Mouse (Mus musculus): ENCODE measurements at regions not wholly inside any gene's neighbourhood (a gene's known extent, or its start where the extent isn't known, plus 50 kb on each side); places are given as distances from the start of the nearest gene placed in this dataset.

DNA sequence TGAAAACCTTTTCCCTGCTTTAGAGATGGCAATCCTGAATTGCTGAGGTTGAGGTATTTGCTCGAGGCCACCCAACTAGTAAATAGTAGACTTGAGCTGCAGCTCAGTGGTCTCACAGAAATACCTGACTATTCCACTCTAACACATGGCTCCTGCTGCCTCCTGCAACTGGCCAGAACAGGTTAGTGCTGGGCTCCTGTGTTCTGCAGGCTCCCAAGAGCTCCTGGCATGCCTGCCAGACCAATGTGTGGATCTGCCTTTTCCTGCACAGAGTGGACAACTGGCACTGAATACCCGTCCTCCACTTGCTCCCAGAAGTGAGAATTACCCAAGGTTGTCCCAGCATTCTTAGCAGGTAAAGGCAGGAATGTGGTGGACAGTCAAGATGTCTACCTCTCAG is 191.2 kb downstream of the Bcl11a start:
- Histone ChIP-seq H3K4me2 (ENCODE audit: low read length) (no peak overlapping the region), H3K4me3 (ENCODE audit: control insufficient read depth in 1 of 2, insufficient read depth in 1 of 2, low read depth in 1 of 2, low read length in 2 of 2) (no peak overlapping the region), H3K4me1 (ENCODE audit: control insufficient read depth in 2 of 2, insufficient read depth in 2 of 2, low read length in 2 of 2) (no peaks in the 10 kb centered on the region), H3K9me3 (ENCODE audit: control insufficient read depth, low read length) (no peaks in the 10 kb centered on the region), H3K36me3 (ENCODE audit: control insufficient read depth, insufficient read depth, low read length) (no peaks in the 10 kb centered on the region), H3K27me3 (ENCODE audit: control insufficient read depth, insufficient read depth, low read length) (no peaks in the 10 kb centered on the region), H3K27ac (replicated peaks in 1 of 2; ENCODE audit: control insufficient read depth in 1 of 2, insufficient read depth in 1 of 2, low read depth in 2 of 2, low read length in 2 of 2) (no peak overlapping the region), H3K9ac (ENCODE audit: low read length) (no peak overlapping the region)
- ATAC-seq (ENCODE audit: insufficient number of reproducible peaks, insufficient read depth, low FRiP score, low read depth) = no peak
- whole genome bisulfite sequencing = 82% methylated on average over 2 of the region's 2 CpGs

DNA sequence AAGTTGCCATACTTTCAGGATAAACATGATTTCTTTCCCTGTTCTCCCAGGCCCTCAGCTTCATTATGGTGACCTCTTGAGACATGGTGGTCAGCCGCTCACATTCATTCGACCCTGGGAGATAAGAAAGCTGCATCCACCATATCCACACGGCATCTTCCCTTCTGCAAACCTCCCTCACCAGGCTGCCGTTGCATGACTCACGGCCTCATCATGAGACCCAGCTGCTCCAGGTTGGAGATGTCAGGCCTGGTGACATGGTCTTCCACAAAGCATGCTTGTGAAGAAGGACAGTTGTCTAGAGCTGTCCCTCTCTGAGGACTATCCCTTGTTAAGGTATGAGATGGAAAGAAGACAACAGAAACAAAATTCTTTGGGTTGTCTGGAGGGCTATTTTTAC is 203.8 kb downstream of the Bcl11a start:
- H3K9ac ChIP-seq (ENCODE audit: low read length) = no peak overlapping the region
- no peak overlapping the region for H3K4me3 ChIP-seq (ENCODE audit: control insufficient read depth in 1 of 2, insufficient read depth in 1 of 2, low read depth in 1 of 2, low read length in 2 of 2)
- H3K36me3 ChIP-seq (ENCODE audit: control insufficient read depth, insufficient read depth, low read length) = no peaks in the 10 kb centered on the region
- H3K4me1 ChIP-seq (ENCODE audit: control insufficient read depth in 2 of 2, insufficient read depth in 2 of 2, low read length in 2 of 2) = peaks cover 10 to 13% of the 10 kb centered on the region in 2 experiments; a peak in 3 of 4 replicates
- H3K27ac ChIP-seq (replicated peaks in 1 of 2; ENCODE audit: control insufficient read depth in 1 of 2, insufficient read depth in 1 of 2, low read depth in 2 of 2, low read length in 2 of 2) = no peak overlapping the region
- WGBS = 36% methylated on average over 5 of the region's 5 CpGs
- no peak for ATAC-seq (ENCODE audit: insufficient number of reproducible peaks, insufficient read depth, low FRiP score, low read depth)
- H3K9me3 ChIP-seq (ENCODE audit: control insufficient read depth, low read length) = no peaks in the 10 kb centered on the region
- H3K4me2 ChIP-seq (ENCODE audit: low read length) = no peak overlapping the region
- no peaks in the 10 kb centered on the region for H3K27me3 ChIP-seq (ENCODE audit: control insufficient read depth, insufficient read depth, low read length)

DNA sequence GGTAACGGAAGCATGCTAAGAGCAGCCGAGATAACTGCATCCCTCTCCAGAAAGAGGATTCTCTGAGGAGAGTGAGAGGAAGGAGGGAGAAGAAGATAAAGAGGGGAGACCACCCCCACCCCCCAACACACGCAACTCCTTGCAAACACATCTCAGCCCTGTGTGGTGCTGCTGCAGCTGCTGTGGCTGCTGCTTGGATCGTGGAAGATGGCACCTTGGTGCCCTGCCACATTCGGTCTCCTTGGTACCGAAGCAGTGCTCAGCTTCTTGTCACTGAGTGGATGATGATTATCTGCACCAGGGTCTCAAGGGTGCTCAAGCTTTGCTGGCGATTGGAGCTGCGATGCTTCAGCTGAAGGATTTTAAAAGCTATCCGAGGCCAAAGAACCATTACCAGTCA is 204.7 kb downstream of the Bcl11a start:
- no peak overlapping the region; the same call in 1 of the 2 replicates for H3K4me2 ChIP-seq (ENCODE audit: low read length)
- no peaks in the 10 kb centered on the region for H3K36me3 ChIP-seq (ENCODE audit: control insufficient read depth, insufficient read depth, low read length)
- 26% methylated on average over 9 of the region's 9 CpGs for WGBS
- no peak for ATAC-seq (ENCODE audit: insufficient number of reproducible peaks, insufficient read depth, low FRiP score, low read depth)
- no peaks in the 10 kb centered on the region for H3K9me3 ChIP-seq (ENCODE audit: control insufficient read depth, low read length)
- peaks cover 10 to 13% of the 10 kb centered on the region in 2 experiments; a peak in 3 of 4 replicates for H3K4me1 ChIP-seq (ENCODE audit: control insufficient read depth in 2 of 2, insufficient read depth in 2 of 2, low read length in 2 of 2)
- H3K27ac ChIP-seq (replicated peaks in 1 of 2; ENCODE audit: control insufficient read depth in 1 of 2, insufficient read depth in 1 of 2, low read depth in 2 of 2, low read length in 2 of 2) = no peak overlapping the region
- no peak overlapping the region for H3K4me3 ChIP-seq (ENCODE audit: control insufficient read depth in 1 of 2, insufficient read depth in 1 of 2, low read depth in 1 of 2, low read length in 2 of 2)
- H3K27me3 ChIP-seq (ENCODE audit: control insufficient read depth, insufficient read depth, low read length) = no peaks in the 10 kb centered on the region
- H3K9ac ChIP-seq (ENCODE audit: low read length) = no peak overlapping the region

DNA sequence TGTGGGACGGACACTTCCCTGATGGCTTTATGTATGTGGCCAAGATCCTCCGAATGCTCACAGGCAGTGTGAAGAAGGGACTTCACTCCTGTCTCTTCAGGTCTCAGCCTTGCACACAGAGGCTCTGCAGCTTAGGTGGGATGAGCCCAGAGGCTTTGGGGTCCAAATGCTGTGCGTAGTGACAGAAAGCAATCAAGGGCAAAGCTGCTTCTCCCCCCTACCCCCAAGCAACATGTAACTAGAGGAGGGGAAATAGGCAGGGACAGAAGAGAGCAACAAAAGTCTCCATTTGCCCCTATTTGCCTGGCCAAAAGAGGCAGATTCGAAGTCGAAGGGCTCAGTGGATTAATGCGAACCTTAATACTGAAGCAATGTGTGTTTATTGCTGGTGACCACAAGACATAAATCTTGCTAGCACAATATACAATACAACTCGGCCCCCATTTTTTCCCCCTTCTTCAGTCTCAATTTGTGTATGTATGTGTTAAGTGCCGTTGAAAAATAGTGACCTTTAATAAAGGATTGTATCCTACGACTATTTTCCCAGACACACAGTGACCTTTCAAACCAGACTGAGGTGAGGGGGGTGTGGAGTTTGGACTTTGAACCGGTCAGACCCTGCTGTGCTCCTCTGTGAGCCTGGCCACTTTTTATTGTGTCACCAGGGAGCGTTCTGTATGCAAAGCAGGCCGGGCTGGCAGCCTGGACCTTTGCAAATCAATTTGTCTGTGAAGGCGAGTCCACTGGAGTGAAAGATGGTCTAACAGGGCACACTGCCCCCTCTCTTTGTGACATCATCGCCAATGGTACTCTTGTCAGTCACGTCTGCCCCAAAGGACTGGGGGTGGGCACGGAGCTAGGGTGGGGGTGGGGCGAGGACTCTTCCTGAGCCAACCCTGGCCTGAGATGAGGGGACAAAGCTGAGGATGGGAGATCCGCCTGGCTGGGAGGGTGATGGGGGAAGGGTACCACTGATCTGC is 208.6 kb downstream of the Bcl11a start:
- Histone ChIP-seq H3K27ac (replicated peaks in 1 of 2; ENCODE audit: control insufficient read depth in 1 of 2, insufficient read depth in 1 of 2, low read depth in 2 of 2, low read length in 2 of 2) (no peak overlapping the region), H3K4me2 (ENCODE audit: low read length) (no peak overlapping the region), H3K4me1 (ENCODE audit: control insufficient read depth in 2 of 2, insufficient read depth in 2 of 2, low read length in 2 of 2) (peaks cover 10 to 13% of the 10 kb centered on the region in 2 experiments; a peak in 3 of 4 replicates), H3K36me3 (ENCODE audit: control insufficient read depth, insufficient read depth, low read length) (no peaks in the 10 kb centered on the region), H3K27me3 (ENCODE audit: control insufficient read depth, insufficient read depth, low read length) (no peaks in the 10 kb centered on the region; the same call in 1 of the 2 replicates), H3K9ac (ENCODE audit: low read length) (no peak overlapping the region), H3K9me3 (ENCODE audit: control insufficient read depth, low read length) (no peaks in the 10 kb centered on the region), H3K4me3 (ENCODE audit: control insufficient read depth in 1 of 2, insufficient read depth in 1 of 2, low read depth in 1 of 2, low read length in 2 of 2) (no peak overlapping the region)
- no peak for ATAC-seq (ENCODE audit: insufficient number of reproducible peaks, insufficient read depth, low FRiP score, low read depth)
- WGBS = 40% methylated on average over 18 of the region's 18 CpGs

DNA sequence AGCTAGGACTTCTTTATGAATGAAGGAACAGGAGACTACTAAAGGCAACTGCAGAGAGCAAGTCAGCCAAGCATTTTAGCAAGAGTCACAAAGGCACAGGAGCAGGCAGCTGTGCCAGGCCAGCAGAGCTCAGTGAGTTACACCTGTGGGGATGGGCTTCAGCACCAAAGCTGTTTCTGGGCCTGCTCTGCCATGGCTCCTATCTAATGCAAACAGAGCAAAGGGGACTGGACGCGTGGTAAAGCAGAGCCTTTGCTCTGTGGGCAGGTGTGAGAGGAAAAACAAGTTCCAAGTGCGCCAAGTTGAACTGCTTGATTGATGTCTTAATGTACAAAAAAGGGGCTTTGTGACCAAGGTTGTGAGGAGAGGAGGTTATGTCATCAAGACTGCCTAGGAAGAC is 215.4 kb downstream of the Bcl11a start:
- no peak overlapping the region for H3K27ac ChIP-seq (replicated peaks in 1 of 2; ENCODE audit: control insufficient read depth in 1 of 2, insufficient read depth in 1 of 2, low read depth in 2 of 2, low read length in 2 of 2)

DNA sequence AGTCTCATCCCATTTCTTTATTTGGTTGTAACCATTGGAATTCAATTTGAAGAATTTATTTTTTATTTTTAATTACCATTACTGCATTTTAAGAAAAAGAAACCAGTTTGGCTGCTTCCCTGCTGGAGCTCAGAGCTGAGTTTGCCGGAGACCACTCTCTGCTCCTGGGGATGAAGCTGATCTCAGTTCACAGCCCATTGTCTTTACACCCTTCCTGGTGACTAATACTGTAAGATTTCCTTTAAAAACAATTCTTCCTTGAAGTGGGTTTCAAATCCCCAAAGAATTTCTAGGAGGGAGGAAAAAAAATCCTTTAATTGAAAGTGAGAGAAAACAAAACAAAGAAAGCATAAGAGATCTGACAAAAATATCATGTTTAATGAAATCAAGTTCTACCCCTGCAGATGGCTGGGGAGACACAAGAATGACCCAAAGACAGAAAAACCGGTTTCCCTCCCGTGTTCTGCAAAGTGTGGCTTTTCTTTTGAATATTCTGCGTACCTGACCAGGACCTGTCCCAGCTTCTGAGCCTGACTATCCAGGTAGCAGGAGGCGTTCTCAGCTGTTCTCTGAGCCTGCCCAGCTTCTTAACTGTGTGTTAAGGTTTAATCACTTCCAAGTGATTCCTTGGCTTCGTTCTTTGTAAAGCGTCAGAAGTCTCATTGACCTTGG is 216.1 kb downstream of the Bcl11a start:
- Histone ChIP-seq H3K27me3 (ENCODE audit: control insufficient read depth, insufficient read depth, low read length) (no peaks in the 10 kb centered on the region; the same call in 1 of the 2 replicates), H3K9ac (ENCODE audit: low read length) (no peak overlapping the region), H3K9me3 (ENCODE audit: control insufficient read depth, low read length) (no peaks in the 10 kb centered on the region), H3K36me3 (ENCODE audit: control insufficient read depth, insufficient read depth, low read length) (no peaks in the 10 kb centered on the region), H3K27ac (replicated peaks in 1 of 2; ENCODE audit: control insufficient read depth in 1 of 2, insufficient read depth in 1 of 2, low read depth in 2 of 2, low read length in 2 of 2) (no peak overlapping the region), H3K4me1 (ENCODE audit: control insufficient read depth in 2 of 2, insufficient read depth in 2 of 2, low read length in 2 of 2) (peaks cover 12 to 16% of the 10 kb centered on the region in 2 experiments; a peak in 3 of 4 replicates), H3K4me2 (ENCODE audit: low read length) (no peak overlapping the region), H3K4me3 (ENCODE audit: control insufficient read depth in 1 of 2, insufficient read depth in 1 of 2, low read depth in 1 of 2, low read length in 2 of 2) (no peak overlapping the region)
- 68% methylated on average over 7 of the region's 7 CpGs for WGBS
- no peak for ATAC-seq (ENCODE audit: insufficient number of reproducible peaks, insufficient read depth, low FRiP score, low read depth)

More for the DNA sequence above, 215.4 kb downstream of the Bcl11a start:
- Histone ChIP-seq H3K4me1 (ENCODE audit: control insufficient read depth in 2 of 2, insufficient read depth in 2 of 2, low read length in 2 of 2) (peaks cover 12 to 16% of the 10 kb centered on the region in 2 experiments; a peak in 3 of 4 replicates), H3K27me3 (ENCODE audit: control insufficient read depth, insufficient read depth, low read length) (no peaks in the 10 kb centered on the region; the same call in 1 of the 2 replicates), H3K4me2 (ENCODE audit: low read length) (no peak overlapping the region), H3K4me3 (ENCODE audit: control insufficient read depth in 1 of 2, insufficient read depth in 1 of 2, low read depth in 1 of 2, low read length in 2 of 2) (no peak overlapping the region), H3K36me3 (ENCODE audit: control insufficient read depth, insufficient read depth, low read length) (no peaks in the 10 kb centered on the region), H3K9ac (ENCODE audit: low read length) (no peak overlapping the region), H3K9me3 (ENCODE audit: control insufficient read depth, low read length) (no peaks in the 10 kb centered on the region)
- no peak for ATAC-seq (ENCODE audit: insufficient number of reproducible peaks, insufficient read depth, low FRiP score, low read depth)
- 75% methylated on average over 3 of the region's 3 CpGs for WGBS

DNA sequence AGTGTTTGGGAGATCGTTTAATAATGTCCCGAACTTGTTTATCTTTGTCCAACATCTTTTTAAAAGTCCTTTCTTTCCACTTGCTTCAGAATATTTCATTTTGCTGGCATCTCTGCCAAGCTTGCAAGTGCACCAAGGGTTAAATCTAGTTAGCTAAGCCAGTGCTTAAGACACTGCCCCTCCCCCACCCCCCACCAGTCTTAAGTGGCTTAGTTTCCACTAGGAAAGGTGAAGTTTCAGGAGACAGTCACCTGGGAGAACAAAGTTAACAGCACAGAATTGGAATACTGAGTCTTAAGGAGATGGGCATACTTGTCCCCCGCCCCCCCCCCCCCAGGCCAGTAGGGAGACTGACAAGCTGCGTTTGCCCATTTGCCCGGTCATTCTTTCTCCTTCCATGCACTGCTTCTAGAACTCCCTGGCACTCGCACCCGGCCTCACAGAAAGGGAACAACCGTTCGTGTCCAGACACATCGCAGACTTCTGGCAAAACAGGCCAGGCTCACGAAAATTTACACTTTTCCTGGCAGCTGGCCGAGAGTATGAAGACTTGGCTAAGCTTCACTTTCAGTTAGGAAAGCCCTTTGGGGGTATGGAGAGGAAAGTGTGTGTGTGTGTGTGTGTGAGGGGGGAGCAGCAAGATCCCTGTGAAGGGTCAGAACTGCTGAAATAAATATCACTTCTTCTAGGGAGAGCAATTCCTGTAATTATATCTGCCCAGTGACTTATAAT is 219.2 kb downstream of the Bcl11a start:
- ATAC-seq (ENCODE audit: insufficient number of reproducible peaks, insufficient read depth, low FRiP score, low read depth) = no peak

More for the DNA sequence above, 219.2 kb downstream of the Bcl11a start:
- Histone ChIP-seq H3K9ac (ENCODE audit: low read length) (no peak overlapping the region), H3K27ac (replicated peaks in 1 of 2; ENCODE audit: control insufficient read depth in 1 of 2, insufficient read depth in 1 of 2, low read depth in 2 of 2, low read length in 2 of 2) (no peak overlapping the region), H3K4me2 (ENCODE audit: low read length) (peak overlapping the region; percentile 13; the same call in 1 of the 2 replicates), H3K27me3 (ENCODE audit: control insufficient read depth, insufficient read depth, low read length) (no peaks in the 10 kb centered on the region), H3K4me3 (ENCODE audit: control insufficient read depth in 1 of 2, insufficient read depth in 1 of 2, low read depth in 1 of 2, low read length in 2 of 2) (no peak overlapping the region), H3K9me3 (ENCODE audit: control insufficient read depth, low read length) (no peaks in the 10 kb centered on the region), H3K4me1 (ENCODE audit: control insufficient read depth in 2 of 2, insufficient read depth in 2 of 2, low read length in 2 of 2) (peaks cover 12 to 16% of the 10 kb centered on the region in 2 experiments; a peak in 3 of 4 replicates), H3K36me3 (ENCODE audit: control insufficient read depth, insufficient read depth, low read length) (no peaks in the 10 kb centered on the region)
- 27% methylated on average over 12 of the region's 12 CpGs for WGBS

Data from heart, embryonic 14.5 days (tissue).